Mouse (Mus musculus): Measurements from ENCODE around the gene Wdhd1.
"Not testable (repeated sequence)": the region's sequence is repeated elsewhere in the genome, so short reads cannot be mapped to it uniquely, and the experiment has no call there.

Gene Wdhd1

GRCm38 (mm10) chr14:47276637-47277393 lies at the start of gene Wdhd1, which contains the start of gene Socs4:
Gene Wdhd1 (minus strand): TSS chr14:47276857.
Gene Socs4 (plus strand): TSS chr14:47276931.
- peak; percentile 95 for DNase-seq (ENCODE audit: low spot score)

DNA sequence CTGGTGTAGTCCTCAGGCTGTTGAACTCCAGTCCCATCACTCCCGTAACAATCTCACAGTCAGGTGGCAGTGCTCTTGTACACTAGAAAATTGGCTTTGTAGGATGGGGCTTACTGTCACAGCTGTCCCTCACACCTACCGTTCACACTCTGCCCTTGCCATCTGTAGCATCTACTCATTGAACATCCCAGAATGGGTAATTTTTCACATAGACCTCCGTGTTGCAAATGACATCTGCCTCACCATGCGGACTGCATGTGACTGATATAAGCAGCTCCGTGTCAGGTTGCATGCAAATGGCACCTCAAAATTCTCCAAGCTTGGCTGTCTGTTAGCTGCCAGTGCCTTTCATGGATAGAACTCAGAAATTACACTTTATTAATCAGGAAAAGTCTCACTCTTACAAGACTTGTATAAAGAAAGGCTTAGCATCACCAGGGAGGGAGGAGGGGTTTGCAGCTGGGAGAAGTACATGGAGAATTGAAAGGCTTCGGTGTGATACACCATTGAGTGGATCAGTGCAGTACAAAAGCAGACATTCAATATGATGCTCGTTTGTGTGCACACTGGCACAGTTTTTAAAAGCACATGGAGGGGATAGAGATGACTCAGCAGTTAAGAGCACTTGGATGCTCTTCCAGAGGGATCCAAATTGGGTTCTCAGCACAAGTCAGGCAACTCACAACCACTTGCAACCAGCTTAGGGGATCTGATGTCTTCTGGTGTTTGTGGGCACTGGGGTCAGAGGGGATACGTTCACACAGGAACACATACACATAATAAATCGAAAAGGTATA lies 49.5 kb upstream of the Wdhd1 start:
- no peak for DNase-seq (ENCODE audit: low spot score)

DNA sequence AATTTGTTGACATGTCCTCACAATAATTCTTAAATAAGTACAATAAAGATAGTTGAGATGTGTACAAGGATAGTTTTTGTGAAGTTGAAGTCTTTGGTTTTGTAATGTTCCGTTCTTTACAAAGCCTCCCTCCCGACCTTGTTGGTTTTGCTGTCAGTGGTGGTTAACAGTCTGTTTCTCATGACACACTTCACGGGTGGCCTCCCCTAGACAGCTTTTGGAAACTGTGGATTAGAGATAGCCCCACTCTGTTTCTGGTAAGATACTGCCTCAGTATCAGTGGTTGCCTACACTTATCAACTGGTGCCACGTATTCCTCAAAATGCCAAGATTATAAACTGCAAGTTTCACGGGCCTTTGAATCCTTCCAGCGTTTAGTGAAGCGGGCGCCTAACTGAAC lies 44.9 kb upstream of the Wdhd1 start:
- not testable (repeated sequence) for DNase-seq (ENCODE audit: low spot score)

- DNase-seq (ENCODE audit: low spot score), result no peak
Observed at GRCm38 (mm10) chr14:47319362-47319761, 42.7 kb upstream of the Wdhd1 start.

- DNase-seq (ENCODE audit: low spot score), result no peak
Observed at GRCm38 (mm10) chr14:47310342-47311181, 33.9 kb upstream of the Wdhd1 start.

DNA sequence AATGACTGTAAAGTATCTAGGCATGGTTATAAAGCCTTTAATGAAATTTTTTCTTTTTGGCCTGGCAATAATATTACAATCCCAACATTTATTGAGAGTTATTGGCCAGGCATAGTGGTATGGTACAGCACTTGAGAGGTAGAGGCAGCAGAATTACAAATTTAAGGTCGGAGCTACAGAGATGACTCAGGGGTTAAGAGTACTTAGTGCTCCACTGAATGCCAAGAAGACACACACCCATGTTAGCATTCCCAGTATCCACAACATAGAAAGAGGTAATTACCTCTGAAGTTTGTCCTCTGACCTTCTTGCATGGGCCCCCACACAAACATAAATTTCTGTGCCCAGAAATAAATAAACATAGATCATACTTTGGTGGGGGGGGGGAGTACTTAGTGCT lies 32.4 kb upstream of the Wdhd1 start:
- DNase-seq (ENCODE audit: low spot score), result no peak

DNA sequence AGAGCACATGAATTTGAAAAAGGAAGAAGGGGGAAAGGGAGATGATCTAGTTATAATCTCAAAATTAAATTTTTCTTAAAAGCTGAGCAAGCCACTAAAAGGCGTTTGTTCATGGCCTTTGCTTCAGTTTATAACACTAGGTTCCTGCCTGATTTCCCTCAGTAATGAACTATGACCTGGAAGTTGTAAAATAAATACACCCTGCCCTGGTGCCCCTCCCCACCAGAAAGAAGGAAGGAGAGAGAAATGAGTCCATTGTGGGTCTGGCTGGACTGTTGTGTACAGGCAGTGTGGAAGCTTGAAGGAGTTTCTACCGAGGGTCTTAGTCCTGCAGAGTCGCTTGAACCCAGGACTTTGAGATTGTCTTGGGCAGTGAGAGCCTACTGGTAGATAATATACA lies 31.0 kb upstream of the Wdhd1 start:
- no peak for DNase-seq (ENCODE audit: low spot score)

GRCm38 (mm10) chr14:47305933-47306332 lies 29.3 kb upstream of the Wdhd1 start:
- no peak for DNase-seq (ENCODE audit: low spot score)

DNA sequence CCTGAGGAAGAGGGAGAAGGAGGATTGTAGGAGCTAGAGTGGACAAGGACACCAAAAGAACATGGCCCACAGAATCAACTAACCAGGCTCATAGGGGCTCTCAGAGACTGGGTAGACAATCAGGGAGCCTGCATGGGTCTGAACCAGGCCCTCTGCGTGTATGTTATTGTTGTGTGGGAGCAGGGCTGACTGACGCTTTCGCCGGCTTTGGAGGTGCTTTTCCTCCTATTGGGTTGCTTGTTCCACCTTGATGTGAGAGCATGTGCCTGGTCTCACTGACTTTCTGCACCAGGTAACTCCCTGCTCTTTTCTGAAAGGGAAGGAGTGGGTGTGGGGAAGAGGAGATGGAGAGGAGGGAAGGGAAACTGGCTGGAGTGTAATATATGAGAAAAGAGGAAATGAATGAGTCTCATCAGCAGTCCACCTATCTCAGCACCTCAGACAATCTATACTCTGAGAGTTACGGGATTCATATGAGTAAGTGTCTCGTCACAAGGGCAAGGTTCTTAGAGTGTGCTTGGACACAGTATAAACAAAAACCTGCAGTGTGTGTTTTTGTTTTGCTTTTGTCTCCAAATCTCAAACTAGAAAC lies 28.3 kb upstream of the Wdhd1 start:
- no peak for DNase-seq (ENCODE audit: low spot score)

GRCm38 (mm10) chr14:47302885-47303680 lies 26.4 kb upstream of the Wdhd1 start:
- no peak for DNase-seq (ENCODE audit: low spot score)

- peak; percentile 44 for DNase-seq (ENCODE audit: low spot score)
Observed at GRCm38 (mm10) chr14:47298819-47299261, 22.2 kb upstream of the Wdhd1 start.

- no peak for DNase-seq (ENCODE audit: low spot score)
Observed at GRCm38 (mm10) chr14:47298408-47298792, 21.7 kb upstream of the Wdhd1 start.

DNA sequence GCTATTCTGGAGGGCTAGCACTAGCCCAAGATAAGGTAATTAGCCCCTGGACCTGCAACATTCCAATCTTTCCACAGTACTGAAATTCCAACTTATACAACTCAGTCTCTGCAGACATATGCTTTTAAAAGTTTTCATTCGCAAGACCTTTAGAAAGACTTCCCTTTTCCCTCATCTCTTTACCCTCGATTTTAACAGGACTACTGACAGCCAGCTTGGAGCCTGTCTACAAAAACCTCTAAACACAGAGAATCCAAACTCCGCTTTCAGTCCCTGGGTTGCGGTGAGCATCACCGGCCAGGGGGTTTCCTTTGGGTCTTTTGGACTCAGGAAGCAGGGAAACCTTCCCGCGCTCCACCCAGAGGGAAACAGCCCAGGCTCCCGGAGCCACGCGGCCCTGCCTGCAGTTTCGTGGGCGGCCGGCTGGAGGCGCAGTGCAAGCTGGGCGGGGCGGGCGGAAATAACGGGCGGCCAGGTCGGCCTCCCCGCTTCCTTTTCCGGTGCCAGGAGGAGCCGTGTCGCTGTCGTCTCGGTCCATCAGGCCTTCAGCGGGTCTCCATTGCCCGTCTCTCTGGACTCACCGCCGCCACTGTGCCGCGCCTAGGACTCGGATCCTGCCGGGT lies 21.2 kb upstream of the Wdhd1 start, which contains the start of gene Mapk1ip1l:
Gene Mapk1ip1l, plus strand, starts transcription at position 482 of the 623 bp plus-strand sequence.
- peak; percentile 90 for DNase-seq (ENCODE audit: low spot score)

DNA sequence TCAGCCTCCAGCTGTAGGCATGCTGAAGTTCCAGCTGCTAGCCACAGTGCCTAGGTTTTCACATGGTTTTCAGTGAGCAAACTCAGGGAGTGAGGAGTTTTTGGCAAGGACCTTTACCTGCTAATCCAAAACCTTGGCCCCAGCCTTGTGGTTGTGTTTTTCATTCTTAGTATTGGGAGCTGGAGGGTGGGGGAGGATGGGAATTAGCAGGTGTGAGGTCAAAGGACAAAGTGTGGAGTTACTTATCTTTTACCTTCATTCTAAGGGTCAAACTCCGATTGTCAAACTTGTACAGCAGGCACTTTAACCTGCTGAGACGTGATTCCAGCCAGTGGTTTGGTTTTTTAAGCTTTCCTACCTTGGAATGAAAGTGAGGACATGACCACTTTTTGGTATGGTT lies 19.6 kb upstream of the Wdhd1 start:
- no peak for DNase-seq (ENCODE audit: low spot score)

DNA sequence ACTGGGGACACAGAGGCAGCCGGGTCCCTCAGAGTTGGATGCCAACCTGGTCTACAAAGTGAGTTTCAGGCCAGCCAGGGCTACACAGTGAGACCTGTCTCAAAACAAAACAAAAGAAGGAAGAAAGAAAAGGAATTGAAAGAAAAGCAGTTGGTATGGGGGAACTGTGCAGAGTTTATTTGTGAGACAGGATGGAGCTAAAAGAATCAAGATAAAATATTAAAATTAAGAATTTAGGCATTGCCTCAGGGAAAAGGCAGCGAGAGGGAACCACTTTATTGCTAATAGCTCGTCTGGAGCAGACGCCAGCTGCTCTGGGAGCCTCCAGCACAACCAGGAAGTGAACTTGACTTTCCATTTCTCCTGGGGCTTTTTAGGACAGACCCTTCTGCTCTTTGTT lies 17.5 kb upstream of the Wdhd1 start:
- peak; percentile 37 for DNase-seq (ENCODE audit: low spot score)

GRCm38 (mm10) chr14:47291772-47292171 lies 15.1 kb upstream of the Wdhd1 start:
- no peak for DNase-seq (ENCODE audit: low spot score)

DNA sequence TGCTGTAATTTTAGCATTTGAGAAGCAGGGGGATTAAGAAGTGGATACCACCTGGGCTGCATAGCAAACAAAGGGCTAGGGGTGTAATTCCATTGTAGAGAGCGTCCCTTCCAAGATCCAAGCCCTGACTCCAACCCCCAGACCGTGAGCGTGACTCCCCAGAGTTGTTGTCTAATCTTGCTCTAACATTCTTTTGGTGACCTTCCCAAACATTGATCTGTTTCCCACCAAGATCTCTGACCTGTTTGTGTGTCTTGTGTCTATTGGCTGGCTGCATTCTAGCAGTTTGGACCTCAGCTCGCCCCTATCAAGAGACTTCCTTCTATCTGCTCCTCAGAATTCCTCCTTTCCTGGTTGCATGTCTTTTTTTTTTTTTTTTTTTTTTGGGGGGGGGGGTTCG lies 10.4 kb upstream of the Wdhd1 start:
- DNase-seq (ENCODE audit: low spot score), result no peak

DNA sequence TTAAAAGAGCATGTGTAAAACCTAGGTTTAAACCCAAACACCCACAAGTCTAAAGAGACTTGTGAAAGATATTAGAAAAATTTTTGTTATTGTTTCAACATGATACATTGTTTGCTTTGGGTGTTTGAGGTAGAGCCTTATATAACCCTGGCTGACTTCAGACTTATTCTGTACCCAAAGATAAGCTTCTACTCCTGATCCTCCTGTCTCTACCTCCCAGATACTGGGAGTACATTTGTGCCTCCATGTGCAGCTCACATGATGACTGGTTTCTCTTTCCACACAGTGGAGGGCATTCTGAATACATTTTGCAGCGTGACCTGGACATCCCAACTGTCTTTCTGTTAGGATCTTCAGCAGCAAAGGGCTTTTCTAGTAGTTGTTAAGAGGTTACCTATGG lies 9.6 kb upstream of the Wdhd1 start:
- DNase-seq (ENCODE audit: low spot score), result no peak

DNA sequence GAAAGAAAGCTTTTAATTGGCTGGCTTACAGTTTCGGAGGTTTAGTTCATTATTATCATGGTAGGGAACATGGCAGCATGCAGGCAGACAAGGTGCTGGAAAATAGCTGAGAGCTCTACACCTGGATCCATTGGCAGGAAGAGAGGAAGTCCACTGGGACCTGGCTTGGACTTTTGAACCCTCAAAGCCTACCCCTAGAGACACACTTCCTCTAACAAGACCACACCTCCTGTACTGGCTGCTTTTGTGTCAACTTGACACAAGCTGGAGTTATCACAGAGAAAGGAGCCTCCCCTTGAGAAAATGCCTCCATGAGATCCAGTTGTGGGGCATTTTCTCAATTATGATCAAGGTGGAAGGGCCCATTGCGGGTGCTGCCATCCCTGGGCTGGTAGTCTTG lies 8.6 kb upstream of the Wdhd1 start:
- no peak for DNase-seq (ENCODE audit: low spot score)

- DNase-seq (ENCODE audit: low spot score), result no peak
Observed at GRCm38 (mm10) chr14:47283568-47283967, 6.9 kb upstream of the Wdhd1 start.

- no peak for DNase-seq (ENCODE audit: low spot score)
Observed at GRCm38 (mm10) chr14:47281535-47281934, 4.9 kb upstream of the Wdhd1 start.

Measured in MN1 (cell line).